Mouse (Mus musculus) left cerebral cortex, adult 8-10 months (tissue): ENCODE results near the gene Robo1. TPM values are rescaled to one million over a fixed set of nuclear protein-coding genes. Genes with fewer than 3 reads are reported as not detected.

Experiments
- DNase-seq, 2 experiments: peaks; one replicate each; pipeline ENCODE4 v3.0.0; 2022; ENCODE audit warnings: low spot score in 2 of 2
- total RNA-seq, 4 experiments: library from RNA; stranded (reverse); gene quantifications; 2 replicates each; pipeline ENCODE4 v1.2.4; 2022

The Robo1 gene
- total RNA-seq, 4 experiments from 2014 or later = 45.4 to 53.5 (median 48.6) TPM

GRCm38 (mm10) chr16:72924423-72925224, 616.5 kb downstream of the Robo1 start:
- DNase-seq = peak; percentile 36 to 37

GRCm38 (mm10) chr16:72928525-72929122, 620.5 kb downstream of the Robo1 start:
- no peak for DNase-seq

- no peak for DNase-seq
These were observed 622.8 kb downstream of the Robo1 start for GRCm38 (mm10) chr16:72930871-72931270.

GRCm38 (mm10) chr16:72934908-72935307, 626.8 kb downstream of the Robo1 start:
- DNase-seq = no peak

GRCm38 (mm10) chr16:72937183-72937582, 629.1 kb downstream of the Robo1 start:
- DNase-seq = no peak

GRCm38 (mm10) chr16:72939862-72940261, 631.8 kb downstream of the Robo1 start:
- DNase-seq = no peak

- no peak for DNase-seq
These were observed 632.7 kb downstream of the Robo1 start for GRCm38 (mm10) chr16:72940786-72941185.

- no peak for DNase-seq
These were observed 636.3 kb downstream of the Robo1 start for GRCm38 (mm10) chr16:72944403-72944802.

GRCm38 (mm10) chr16:72951969-72952368, 643.9 kb downstream of the Robo1 start:
- DNase-seq = no peak

- no peak for DNase-seq
These were observed 651.1 kb downstream of the Robo1 start for GRCm38 (mm10) chr16:72959018-72959702.

- DNase-seq = no peak
These were observed 651.7 kb downstream of the Robo1 start for GRCm38 (mm10) chr16:72959823-72960222.

GRCm38 (mm10) chr16:72963782-72964181, 655.7 kb downstream of the Robo1 start:
- no peak for DNase-seq

GRCm38 (mm10) chr16:72967509-72967908, 659.4 kb downstream of the Robo1 start:
- DNase-seq = no peak

GRCm38 (mm10) chr16:72969990-72970389, 661.9 kb downstream of the Robo1 start:
- no peak for DNase-seq

- no peak for DNase-seq
These were observed 665.6 kb downstream of the Robo1 start for GRCm38 (mm10) chr16:72973685-72974084.

GRCm38 (mm10) chr16:72974681-72975080, 666.6 kb downstream of the Robo1 start:
- DNase-seq = no peak

- DNase-seq = no peak
These were observed 668.9 kb downstream of the Robo1 start for GRCm38 (mm10) chr16:72976849-72977576.

GRCm38 (mm10) chr16:72979407-72980219, 671.5 kb downstream of the Robo1 start:
- peak in 1 of 2 experiments; percentile 65 for DNase-seq

- no peak for DNase-seq
These were observed 682.5 kb downstream of the Robo1 start for GRCm38 (mm10) chr16:72990376-72991167.

GRCm38 (mm10) chr16:72993189-72993588, 685.1 kb downstream of the Robo1 start:
- no peak for DNase-seq
